Mouse (Mus musculus) small intestine, adult 2 months (tissue): ENCODE results near the gene Smap1.

ENCODE experiments used
- CTCF ChIP-seq: fragments of 200-500 bp; IDR thresholded peaks from 2 replicates; pipeline ENCODE4 v1.5.1; 2012; ENCODE audit warnings: low read depth, mild to moderate bottlenecking, control low read depth, inconsistent platforms, low read length, moderate library complexity, mixed read lengths; ENCODE audit not compliant: insufficient replicate concordance, insufficient read length; ENCODE audit errors: extremely low read depth
- POLR2A ChIP-seq: fragments of 200-500 bp; IDR thresholded peaks from 2 replicates; pipeline ENCODE4 v1.6.1; 2012; ENCODE audit warnings: low read depth, mild to moderate bottlenecking, control low read depth, inconsistent platforms, low read length, moderate library complexity

GRCm38 (mm10) chr1:23923779-23924708 lies 1.9 kb upstream of the Smap1 start:
- TF ChIP-seq CTCF = no peak
- no peak for TF ChIP-seq POLR2A
